19 mouse cellular contexts compared by ENCODE assay signal in genomic region chrX:170676606-170677239, GRCm38 (mm10). TPM values are rescaled to one million over a fixed set of nuclear protein-coding genes. Genes with fewer than 3 reads are reported as not detected.
DNase-seq lines count a peak whose midpoint lies in the region; ATAC-seq and TF ChIP-seq lines count a peak whose summit lies in the region.
"Had no signal": no experiment of that assay in that cellular context is flagged by ENCODE, and none has a peak within 500 bp of the region (broad histone marks: within the 10 kb centered on the region; RNA-seq: fewer than 3 reads in every experiment).

No protein-coding gene starts in this region.

- no peak for TF ChIP-seq EP300 in liver, postnatal 0 days (IDR thresholded peaks at IDR 0.05; ENCODE audit: low read depth)

- TF ChIP-seq CTCF in forebrain, postnatal 0 days (IDR thresholded peaks at IDR 0.05; ENCODE audit: low read depth): no peak
- TF ChIP-seq CTCF in liver, postnatal 0 days (IDR thresholded peaks at IDR 0.05; ENCODE audit: low read depth): no peak
- TF ChIP-seq CTCF in thymus, adult 2 months (IDR thresholded peaks at IDR 0.05; ENCODE audit: borderline replicate concordance, control insufficient read depth, extremely low read depth, insufficient read depth, low read length, poor library complexity): no peak

- 0 out of 2 replicates have a peak, but pooled peaks cover 9% of the 10 kb centered on the region for H3K36me3 ChIP-seq in forebrain, embryonic 14.5 days (ENCODE audit: control insufficient read depth, insufficient read depth, low read length)
- peaks cover 3% of the 10 kb centered on the region; the same call in 1 of the 2 replicates for H3K36me3 ChIP-seq in forebrain, postnatal 0 days (ENCODE audit: insufficient read depth)
- H3K36me3 ChIP-seq in liver, postnatal 0 days (replicated peaks; ENCODE audit: insufficient read depth, low read length): no peaks in the 10 kb centered on the region
- peaks cover 53% of the 10 kb centered on the region for H3K36me3 ChIP-seq in liver, embryonic 12.5 days
- H3K36me3 ChIP-seq in thymus, adult 2 months (ENCODE audit: control insufficient read depth, insufficient read depth, low read length): no peaks in the 10 kb centered on the region

- no peaks in the 10 kb centered on the region for H3K4me1 ChIP-seq in forebrain, embryonic 14.5 days (ENCODE audit: control insufficient read depth, insufficient read depth, low read length)
- H3K4me1 ChIP-seq in forebrain, postnatal 0 days (ENCODE audit: insufficient read depth): no peaks in the 10 kb centered on the region
- no peaks in the 10 kb centered on the region for H3K4me1 ChIP-seq in liver, postnatal 0 days (ENCODE audit: insufficient read depth)
- no peaks in the 10 kb centered on the region for H3K4me1 ChIP-seq in liver, embryonic 12.5 days
- H3K4me1 ChIP-seq in thymus, adult 2 months (replicated peaks; ENCODE audit: control insufficient read depth, insufficient read depth, low read length): no peaks in the 10 kb centered on the region
- H3K4me1 ChIP-seq: limb, embryonic 12.5 days; lung, embryonic 15.5 days; midbrain, embryonic 12.5 days; stomach, embryonic 15.5 days had no signal

- H3K4me2 ChIP-seq in forebrain, embryonic 14.5 days (ENCODE audit: low read length): no peak overlapping the region
- no peak overlapping the region for H3K4me2 ChIP-seq in forebrain, postnatal 0 days (ENCODE audit: low read depth)
- no peak overlapping the region for H3K4me2 ChIP-seq in liver, postnatal 0 days (ENCODE audit: low read depth, low read length)
- H3K4me2 ChIP-seq in liver, embryonic 12.5 days: no peak overlapping the region
- H3K4me2 ChIP-seq: limb, embryonic 12.5 days; lung, embryonic 15.5 days; midbrain, embryonic 12.5 days; stomach, embryonic 15.5 days had no signal

- DNase-seq in forebrain, embryonic 14.5 days (ENCODE audit: low spot score): peak; percentile 37
- DNase-seq in forebrain, postnatal 0 days: no peak
- DNase-seq in liver, postnatal 0 days: no peak
- DNase-seq in thymus, postnatal 4 days: peak; percentile 27
- DNase-seq in thymus, adult 2 months: no peak
- DNase-seq in lung, postnatal 4 days: no peak
- DNase-seq: cerebellum, adult 9-10 months; kidney, adult 8-10 months had no signal

- WGBS in forebrain, embryonic 14.5 days: 86% methylated on average over 67 of the region's 67 CpGs
- WGBS in forebrain, postnatal 0 days: 89% methylated on average over 61 of the region's 67 CpGs
- 92% methylated on average over 46 of the region's 67 CpGs for WGBS in liver, postnatal 0 days (ENCODE audit: insufficient replicate concordance)
- WGBS in liver, embryonic 12.5 days (ENCODE audit: insufficient replicate concordance): 85% methylated on average over 64 of the region's 67 CpGs
- WGBS in thymus, adult 2 months: 97% methylated on average over 67 of the region's 67 CpGs

- no peak for TF ChIP-seq POLR2A in thymus, adult 2 months (IDR thresholded peaks at IDR 0.05; ENCODE audit: control insufficient read depth, extremely low read depth, insufficient read depth, low read length, poor library complexity)

- no peak overlapping the region for H3K9ac ChIP-seq in forebrain, embryonic 14.5 days (ENCODE audit: low read length)
- no peak overlapping the region for H3K9ac ChIP-seq in forebrain, postnatal 0 days
- H3K9ac ChIP-seq in liver, postnatal 0 days (replicated peaks): no peak overlapping the region
- H3K9ac ChIP-seq in liver, embryonic 12.5 days: no peak overlapping the region
- H3K9ac ChIP-seq: limb, embryonic 12.5 days; lung, embryonic 15.5 days; midbrain, embryonic 12.5 days; stomach, embryonic 15.5 days had no signal

- peaks cover 47% of the 10 kb centered on the region for H3K9me3 ChIP-seq in forebrain, embryonic 14.5 days (replicated peaks; ENCODE audit: control insufficient read depth, low read length)
- peaks cover 27% of the 10 kb centered on the region for H3K9me3 ChIP-seq in forebrain, postnatal 0 days (ENCODE audit: low read length)
- H3K9me3 ChIP-seq in liver, postnatal 0 days (ENCODE audit: low read length): peaks cover 44% of the 10 kb centered on the region
- peaks cover 55% of the 10 kb centered on the region for H3K9me3 ChIP-seq in liver, embryonic 12.5 days (replicated peaks)

- ATAC-seq in forebrain, embryonic 14.5 days: peak; percentile 14; the same call in 1 of the 2 replicates
- no peak for ATAC-seq in forebrain, postnatal 0 days
- 0 out of 2 replicates have a peak, but pooled peaks have one; percentile 1 for ATAC-seq in liver, postnatal 0 days
- no peak for ATAC-seq in liver, embryonic 12.5 days

- no peak overlapping the region for H3K27ac ChIP-seq in forebrain, embryonic 14.5 days (ENCODE audit: low read depth, low read length)
- H3K27ac ChIP-seq in forebrain, postnatal 0 days (ENCODE audit: low read depth, low read length): no peak overlapping the region
- H3K27ac ChIP-seq in liver, postnatal 0 days (ENCODE audit: low read depth): no peak overlapping the region
- no peak overlapping the region for H3K27ac ChIP-seq in liver, embryonic 12.5 days
- no peak overlapping the region for H3K27ac ChIP-seq in thymus, adult 2 months (ENCODE audit: control insufficient read depth, insufficient read depth, low read length)
- H3K27ac ChIP-seq: limb, embryonic 12.5 days; lung, embryonic 15.5 days; midbrain, embryonic 12.5 days; stomach, embryonic 15.5 days had no signal

- no peak overlapping the region for H3K4me3 ChIP-seq in forebrain, embryonic 14.5 days (ENCODE audit: low read depth, low read length)
- H3K4me3 ChIP-seq in forebrain, postnatal 0 days (ENCODE audit: low read depth, low read length): no peak overlapping the region
- H3K4me3 ChIP-seq in liver, postnatal 0 days (ENCODE audit: low read depth, low read length): no peak overlapping the region
- no peak overlapping the region; the same call in 1 of the 2 replicates for H3K4me3 ChIP-seq in liver, embryonic 12.5 days
- no peak overlapping the region for H3K4me3 ChIP-seq in thymus, adult 2 months (ENCODE audit: control insufficient read depth, insufficient read depth, low read length)
- H3K4me3 ChIP-seq: limb, embryonic 12.5 days; lung, embryonic 15.5 days; midbrain, embryonic 12.5 days; stomach, embryonic 15.5 days had no signal

- no peaks in the 10 kb centered on the region for H3K27me3 ChIP-seq in forebrain, embryonic 14.5 days (replicated peaks; ENCODE audit: control insufficient read depth, insufficient read depth, low read length)
- H3K27me3 ChIP-seq in forebrain, postnatal 0 days (ENCODE audit: insufficient read depth, low read length): no peaks in the 10 kb centered on the region
- no peaks in the 10 kb centered on the region for H3K27me3 ChIP-seq in liver, postnatal 0 days (ENCODE audit: insufficient read depth, low read length)
- no peaks in the 10 kb centered on the region for H3K27me3 ChIP-seq in liver, embryonic 12.5 days (replicated peaks)
- H3K27me3 ChIP-seq in thymus, adult 2 months (ENCODE audit: control insufficient read depth, insufficient read depth, low read length): no peaks in the 10 kb centered on the region
- H3K27me3 ChIP-seq: limb, embryonic 12.5 days; lung, embryonic 15.5 days; midbrain, embryonic 12.5 days; stomach, embryonic 15.5 days had no signal

RNA-seq across cellular contexts. Expression of gene Asmt, which starts 4.3 kb away (rescaled TPM):
- not detected in 2 replicates for polyA plus RNA-seq in forebrain, embryonic 14.5 days (2014; fragmentation: Nextera tagmentation; extraction: Ambion mirVana)
- total RNA-seq in forebrain, postnatal 0 days (2014; rRNA removed): not detected in 2 replicates
- polyA plus RNA-seq in forebrain, postnatal 0 days (2015; fragmentation: Nextera tagmentation; extraction: Ambion mirVana): not detected in 2 replicates
- not detected in 2 replicates for polyA plus RNA-seq in liver, postnatal 0 days (2015; fragmentation: Nextera tagmentation; extraction: Ambion mirVana)
- not detected in 2 replicates for polyA plus RNA-seq in liver, embryonic 12.5 days (2016; fragmentation: Nextera tagmentation; extraction: Ambion mirVana)
- not detected in 2 replicates for polyA plus RNA-seq in thymus, adult 2 months (2012; rRNA removed)
- total RNA-seq: granulocyte monocyte progenitor cell, adult 5-6 weeks; layer of hippocampus, postnatal 14 days had no signal
- polyA plus RNA-seq: activated CD4-positive, CD25-positive, alpha-beta regulatory T cell, adult 4 months; CD4-positive, CD25-positive, alpha-beta regulatory T cell, adult 4 months; embryonic facial prominence, embryonic 14.5 days; heart, postnatal 0 days; limb, embryonic 12.5 days; lung, embryonic 15.5 days; midbrain, embryonic 12.5 days; stomach, embryonic 15.5 days had no signal

Comparison
In these comparisons a context has a peak if more than half of its experiments do, and no peak if none do; other contexts are left out.
1. ATAC-seq: peak in forebrain, embryonic 14.5 days (single experiment) and liver, postnatal 0 days (single experiment); none in forebrain, postnatal 0 days (single experiment) and liver, embryonic 12.5 days (single experiment).
2. DNase-seq: peak in forebrain, embryonic 14.5 days (single experiment) and thymus, postnatal 4 days (single experiment); none in forebrain, postnatal 0 days (single experiment), liver, postnatal 0 days (single experiment), thymus, adult 2 months (single experiment) and lung, postnatal 4 days (0 of 2).